Mouse (Mus musculus) neural tube, embryonic 13.5 days (tissue): ENCODE data around the gene Hcn2. TPM values are rescaled to one million over a fixed set of nuclear protein-coding genes. Genes with fewer than 3 reads are reported as not detected.
A peak's percentile ranks its signal among the peaks of the same experiment; 100 is the strongest.

Source experiments
- ATAC-seq: fragments of 200-750 bp; cut with Nextera tagmentation; 2 replicates; pipeline ENCODE4 v1.8.0; 2017; ENCODE audit warnings: low read depth, mild to moderate bottlenecking, moderate TSS enrichment, moderate library complexity
- H3K27ac ChIP-seq: fragments of 300-500 bp; sonication (generic); replicated peaks from 2 replicates; pipeline ENCODE4 v1.5.1; 2015; ENCODE audit warnings: moderate library complexity, mild to moderate bottlenecking, inconsistent platforms
- H3K27me3 ChIP-seq: fragments of 300-500 bp; sonication (generic); 2 replicates; pipeline ENCODE4 v1.6.1; 2015; ENCODE audit warnings: mild to moderate bottlenecking, inconsistent platforms
- H3K36me3 ChIP-seq: fragments of 300-500 bp; sonication (generic); 2 replicates; pipeline ENCODE4 v1.6.1; 2015; ENCODE audit warnings: mild to moderate bottlenecking, inconsistent platforms
- H3K4me1 ChIP-seq: fragments of 300-500 bp; sonication (generic); replicated peaks from 2 replicates; pipeline ENCODE4 v1.6.1; 2015; ENCODE audit warnings: inconsistent platforms
- H3K4me2 ChIP-seq: fragments of 300-500 bp; sonication (generic); 2 replicates; pipeline ENCODE4 v1.6.1; 2015; ENCODE audit warnings: inconsistent platforms, mild to moderate bottlenecking, moderate library complexity
- H3K4me3 ChIP-seq: fragments of 300-500 bp; sonication (generic); 2 replicates; pipeline ENCODE4 v1.5.1; 2015; ENCODE audit warnings: mild to moderate bottlenecking, inconsistent platforms
- H3K9ac ChIP-seq: fragments of 300-500 bp; sonication (generic); 2 replicates; pipeline ENCODE4 v1.6.1; 2015; ENCODE audit warnings: moderate library complexity, mild to moderate bottlenecking, inconsistent platforms
- H3K9me3 ChIP-seq: fragments of 300-500 bp; sonication (generic); 2 replicates; pipeline ENCODE4 v1.6.1; 2016; ENCODE audit warnings: inconsistent platforms
- WGBS: fragments of 180-500 bp; shearing (Covaris S2); methylation state at CpG from one replicate; pipeline ENCODE4 v1.1.7; 2015; 5-methylcytosine and 5-hydroxymethylcytosine counted together
- polyA plus RNA-seq: library from polyadenylated mRNA; unstranded; fragments of >200 nt; fragmentation: Nextera tagmentation; extraction: Ambion mirVana; gene quantifications from 2 replicates; pipeline ENCODE4 v1.2.1, GENCODE M21; 2015

The Hcn2 gene
- 0.78 and 0.83 TPM in 2 replicates for polyA plus RNA-seq

GRCm38 (mm10) chr10:79716254-79716987 lies at the start of gene Hcn2:
Hcn2 (plus strand) TSS chr10:79716634.
- Histone ChIP-seq H3K9ac (peak within 1 kb of the TSS; percentile 82), H3K27me3 (peaks cover 65% of the 10 kb centered on the region), H3K4me3 (peak within 1 kb of the TSS; percentile 66), H3K27ac (no peak within 1 kb of the TSS), H3K4me1 (peaks cover 28% of the 10 kb centered on the region), H3K36me3 (peaks cover 11% of the 10 kb centered on the region), H3K4me2 (peak within 1 kb of the TSS; percentile 90), H3K9me3 (no peaks in the 10 kb centered on the region)
- WGBS = 3% methylated on average over 51 of the region's 91 CpGs
- ATAC-seq = peak; percentile 69

- Histone ChIP-seq H3K27me3 (no peaks in the 10 kb centered on the region), H3K9me3 (no peaks in the 10 kb centered on the region), H3K27ac (peak overlapping the region; percentile 98), H3K4me1 (peaks cover 34% of the 10 kb centered on the region), H3K4me2 (peak overlapping the region; percentile 99), H3K4me3 (peak overlapping the region; percentile 92), H3K9ac (peak overlapping the region; percentile 95; the same call in 1 of the 2 replicates), H3K36me3 (peaks cover 6% of the 10 kb centered on the region)
- no peak for ATAC-seq
- 88% methylated on average over 5 of the region's 5 CpGs for WGBS
Observed at GRCm38 (mm10) chr10:79668076-79668475, 48.4 kb upstream of the Hcn2 start.

GRCm38 (mm10) chr10:79668771-79669575 lies 47.5 kb upstream of the Hcn2 start, which contains the start of gene Tpgs1:
Tpgs1 (plus strand) TSS chr10:79669369.
- H3K9ac ChIP-seq = peak within 1 kb of the TSS; percentile 95
- under 1% methylated on average over 45 of the region's 45 CpGs for WGBS

GRCm38 (mm10) chr10:79669576-79670057 lies 46.8 kb upstream of the Hcn2 start:
- Histone ChIP-seq H3K4me3 (peak overlapping the region; percentile 92), H3K4me2 (peak overlapping the region; percentile 99), H3K4me1 (peaks cover 30% of the 10 kb centered on the region), H3K36me3 (peaks cover 14% of the 10 kb centered on the region), H3K9ac (peak overlapping the region; percentile 95), H3K27ac (peak overlapping the region; percentile 98), H3K9me3 (no peaks in the 10 kb centered on the region), H3K27me3 (no peaks in the 10 kb centered on the region)
- peak; percentile 65 for ATAC-seq
- under 1% methylated on average over 47 of the region's 47 CpGs for WGBS

More at GRCm38 (mm10) chr10:79668771-79669575, 47.5 kb upstream of the Hcn2 start, which contains the start of gene Tpgs1:
- ATAC-seq = peak; percentile 78
- Histone ChIP-seq H3K27ac (peak within 1 kb of the TSS; percentile 98), H3K9me3 (no peaks in the 10 kb centered on the region), H3K4me3 (peak within 1 kb of the TSS; percentile 92), H3K36me3 (peaks cover 14% of the 10 kb centered on the region), H3K27me3 (no peaks in the 10 kb centered on the region), H3K4me2 (peak within 1 kb of the TSS; percentile 99), H3K4me1 (peaks cover 34% of the 10 kb centered on the region)

- Histone ChIP-seq H3K9me3 (no peaks in the 10 kb centered on the region), H3K27ac (peak overlapping the region; percentile 98), H3K27me3 (no peaks in the 10 kb centered on the region), H3K36me3 (peaks cover 17% of the 10 kb centered on the region), H3K4me1 (peaks cover 30% of the 10 kb centered on the region), H3K9ac (peak overlapping the region; percentile 95), H3K4me2 (peak overlapping the region; percentile 99), H3K4me3 (peak overlapping the region; percentile 92)
- ATAC-seq = peak; percentile 28
- 26% methylated on average over 15 of the region's 15 CpGs for WGBS
Observed at GRCm38 (mm10) chr10:79670071-79670888, 46.2 kb upstream of the Hcn2 start.

GRCm38 (mm10) chr10:79671396-79672087 lies 44.9 kb upstream of the Hcn2 start:
- 25% methylated on average over 6 of the region's 6 CpGs for WGBS
- H3K4me2 ChIP-seq = peak overlapping the region; percentile 99
- H3K9ac ChIP-seq = peak overlapping the region; percentile 95
- peaks cover 29% of the 10 kb centered on the region for H3K36me3 ChIP-seq
- peaks cover 30% of the 10 kb centered on the region for H3K4me1 ChIP-seq
- H3K27me3 ChIP-seq = no peaks in the 10 kb centered on the region
- H3K9me3 ChIP-seq = no peaks in the 10 kb centered on the region
- no peak for ATAC-seq
- peak overlapping the region; percentile 92; the same call in 1 of the 2 replicates for H3K4me3 ChIP-seq
- 0 out of 2 replicates have a peak overlapping the region, but pooled peaks have one; percentile 98 for H3K27ac ChIP-seq

GRCm38 (mm10) chr10:79672088-79672455 lies 44.4 kb upstream of the Hcn2 start:
- Histone ChIP-seq H3K27ac (no peak overlapping the region), H3K4me1 (peaks cover 30% of the 10 kb centered on the region), H3K4me2 (no peak overlapping the region), H3K27me3 (no peaks in the 10 kb centered on the region), H3K36me3 (peaks cover 35% of the 10 kb centered on the region), H3K4me3 (no peak overlapping the region), H3K9me3 (no peaks in the 10 kb centered on the region), H3K9ac (no peak overlapping the region)
- ATAC-seq = no peak
- WGBS = 51% methylated on average over 3 of the region's 3 CpGs

- Histone ChIP-seq H3K4me3 (no peak overlapping the region), H3K4me2 (no peak overlapping the region), H3K27ac (no peak overlapping the region), H3K4me1 (peaks cover 27% of the 10 kb centered on the region), H3K9ac (no peak overlapping the region), H3K36me3 (peaks cover 35% of the 10 kb centered on the region), H3K27me3 (no peaks in the 10 kb centered on the region), H3K9me3 (no peaks in the 10 kb centered on the region)
- WGBS = 100% methylated on average over 3 of the region's 3 CpGs
- no peak for ATAC-seq
Observed at GRCm38 (mm10) chr10:79673054-79673453, 43.4 kb upstream of the Hcn2 start.

- no peak overlapping the region for H3K9ac ChIP-seq
- no peak overlapping the region for H3K4me3 ChIP-seq
- H3K27ac ChIP-seq = no peak overlapping the region
- H3K27me3 ChIP-seq = no peaks in the 10 kb centered on the region
- peaks cover 16% of the 10 kb centered on the region for H3K4me1 ChIP-seq
- H3K36me3 ChIP-seq = peaks cover 35% of the 10 kb centered on the region
- no peak for ATAC-seq
- 62% methylated on average over 44 of the region's 44 CpGs for WGBS
- no peak overlapping the region for H3K4me2 ChIP-seq
- H3K9me3 ChIP-seq = no peaks in the 10 kb centered on the region
Observed at GRCm38 (mm10) chr10:79675346-79676035, 40.9 kb upstream of the Hcn2 start.

GRCm38 (mm10) chr10:79680606-79681495 lies 35.6 kb upstream of the Hcn2 start:
- 41% methylated on average over 11 of the region's 11 CpGs for WGBS
- Histone ChIP-seq H3K4me2 (peak overlapping the region; percentile 98), H3K4me3 (peak overlapping the region; percentile 85), H3K36me3 (peaks cover 28% of the 10 kb centered on the region), H3K27ac (peak overlapping the region; percentile 86), H3K9me3 (no peaks in the 10 kb centered on the region), H3K9ac (peak overlapping the region; percentile 69), H3K27me3 (no peaks in the 10 kb centered on the region), H3K4me1 (peaks cover 25% of the 10 kb centered on the region)
- peak; percentile 42 for ATAC-seq
